Mouse (Mus musculus) kidney, adult 9 months (tissue): ENCODE results near the gene Rbfox2.
A peak's percentile ranks its signal among the peaks of the same experiment; 100 is the strongest.

Source experiments
- DNase-seq: peaks from one replicate; pipeline ENCODE4 v3.0.0; 2022

The Rbfox2 gene

GRCm38 (mm10) chr15:77268415-77268814 lies 38.4 kb downstream of the Rbfox2 start:
- DNase-seq = no peak

- DNase-seq = no peak
Measured at GRCm38 (mm10) chr15:77265318-77265717, 41.5 kb downstream of the Rbfox2 start.

- peak; percentile 56 for DNase-seq
Measured at GRCm38 (mm10) chr15:77264314-77264713, 42.5 kb downstream of the Rbfox2 start.

GRCm38 (mm10) chr15:77262782-77263181 lies 44.0 kb downstream of the Rbfox2 start:
- no peak for DNase-seq

GRCm38 (mm10) chr15:77257437-77258229 lies 49.2 kb downstream of the Rbfox2 start:
- peak; percentile 64 for DNase-seq

GRCm38 (mm10) chr15:77256782-77257181 lies 50.0 kb downstream of the Rbfox2 start:
- no peak for DNase-seq

GRCm38 (mm10) chr15:77254636-77255035 lies 52.2 kb downstream of the Rbfox2 start:
- DNase-seq = no peak

GRCm38 (mm10) chr15:77254128-77254527 lies 52.7 kb downstream of the Rbfox2 start:
- peak; percentile 42 for DNase-seq

- DNase-seq = no peak
Measured at GRCm38 (mm10) chr15:77251706-77252105, 55.1 kb downstream of the Rbfox2 start.

GRCm38 (mm10) chr15:77250806-77251205 lies 56.0 kb downstream of the Rbfox2 start:
- no peak for DNase-seq

GRCm38 (mm10) chr15:77249421-77249820 lies 57.4 kb downstream of the Rbfox2 start:
- no peak for DNase-seq

- peak; percentile 75 for DNase-seq
Measured at GRCm38 (mm10) chr15:77245418-77246365, 61.1 kb downstream of the Rbfox2 start.

- no peak for DNase-seq
Measured at GRCm38 (mm10) chr15:77244634-77245033, 62.2 kb downstream of the Rbfox2 start.

GRCm38 (mm10) chr15:77243876-77244560 lies 62.8 kb downstream of the Rbfox2 start:
- DNase-seq = no peak

- DNase-seq = no peak
Measured at GRCm38 (mm10) chr15:77240607-77241006, 66.2 kb downstream of the Rbfox2 start.

- DNase-seq = no peak
Measured at GRCm38 (mm10) chr15:77239564-77239963, 67.2 kb downstream of the Rbfox2 start.

GRCm38 (mm10) chr15:77237661-77238060 lies 69.1 kb downstream of the Rbfox2 start:
- DNase-seq = no peak

GRCm38 (mm10) chr15:77236055-77236567 lies 70.7 kb downstream of the Rbfox2 start:
- DNase-seq = peak; percentile 60

- DNase-seq = no peak
Measured at GRCm38 (mm10) chr15:77235551-77235950, 71.3 kb downstream of the Rbfox2 start.

GRCm38 (mm10) chr15:77234296-77234695 lies 72.5 kb downstream of the Rbfox2 start:
- DNase-seq = no peak

GRCm38 (mm10) chr15:77230144-77230543 lies 76.7 kb downstream of the Rbfox2 start:
- no peak for DNase-seq

- DNase-seq = no peak
Measured at GRCm38 (mm10) chr15:77226831-77227354, 79.9 kb downstream of the Rbfox2 start.

- DNase-seq = no peak
Measured at GRCm38 (mm10) chr15:77225858-77226257, 80.9 kb downstream of the Rbfox2 start.
